Mouse (Mus musculus) limb, embryonic 13.5 days (tissue): Measurements from ENCODE around the gene 1700012A03Rik. TPM values are rescaled to one million over a fixed set of nuclear protein-coding genes. Genes with fewer than 3 reads are reported as not detected.
A peak's percentile ranks its signal among the peaks of the same experiment; 100 is the strongest.

Experiments used
- ATAC-seq: fragments of 200-750 bp; cut with Nextera tagmentation; 2 replicates; pipeline ENCODE4 v1.8.0; 2017; ENCODE audit warnings: low read depth, moderate number of reproducible peaks, moderate TSS enrichment; ENCODE audit not compliant: low FRiP score
- H3K27ac ChIP-seq: fragments of 300-500 bp; sonication (generic); 2 replicates; pipeline ENCODE4 v1.5.1; 2015; ENCODE audit warnings: inconsistent platforms, mild to moderate bottlenecking, moderate library complexity
- H3K27me3 ChIP-seq: fragments of 300-500 bp; sonication (generic); 2 replicates; pipeline ENCODE4 v1.6.1; 2015; ENCODE audit warnings: mild to moderate bottlenecking, inconsistent platforms
- H3K36me3 ChIP-seq: fragments of 300-500 bp; sonication (generic); 2 replicates; pipeline ENCODE4 v1.6.1; 2015; ENCODE audit warnings: inconsistent platforms, mild to moderate bottlenecking, moderate library complexity
- H3K4me1 ChIP-seq: fragments of 300-500 bp; sonication (generic); 2 replicates; pipeline ENCODE4 v1.6.1; 2015; ENCODE audit warnings: inconsistent platforms
- H3K4me2 ChIP-seq: fragments of 300-500 bp; sonication (generic); replicated peaks from 2 replicates; pipeline ENCODE4 v1.6.1; 2015; ENCODE audit warnings: inconsistent platforms, mild to moderate bottlenecking, moderate library complexity
- H3K4me3 ChIP-seq: fragments of 300-500 bp; sonication (generic); 2 replicates; pipeline ENCODE4 v1.5.1; 2015; ENCODE audit warnings: moderate library complexity, mild to moderate bottlenecking, inconsistent platforms
- H3K9ac ChIP-seq: fragments of 300-500 bp; sonication (generic); 2 replicates; pipeline ENCODE4 v1.6.1; 2015; ENCODE audit warnings: mild to moderate bottlenecking, inconsistent platforms
- H3K9me3 ChIP-seq: fragments of 300-500 bp; sonication (generic); 2 replicates; pipeline ENCODE4 v1.6.1; 2016; ENCODE audit warnings: inconsistent platforms
- WGBS: fragments of 180-500 bp; shearing (Covaris S2); methylation state at CpG from one replicate; pipeline ENCODE4 v1.1.7; 2015; 5-methylcytosine and 5-hydroxymethylcytosine counted together
- polyA plus RNA-seq: library from polyadenylated mRNA; unstranded; fragments of >200 nt; fragmentation: Nextera tagmentation; extraction: Ambion mirVana; gene quantifications from 2 replicates; pipeline ENCODE4 v1.2.1, GENCODE M21; 2015

The 1700012A03Rik gene
- polyA plus RNA-seq: not detected in 2 replicates

GRCm38 (mm10) chr6:32049951-32050345 is at the start of gene 1700012A03Rik:
TSS of gene 1700012A03Rik (plus strand) at chr6:32050246.
- no peak for ATAC-seq
- 63% methylated on average over 3 of the region's 3 CpGs for WGBS

GRCm38 (mm10) chr6:32004228-32004627 is 45.8 kb upstream of the 1700012A03Rik start:
- Histone ChIP-seq H3K9me3 (no peaks in the 10 kb centered on the region), H3K9ac (no peak overlapping the region), H3K4me2 (no peak overlapping the region), H3K4me3 (no peak overlapping the region), H3K4me1 (no peaks in the 10 kb centered on the region), H3K27ac (no peak overlapping the region), H3K36me3 (no peaks in the 10 kb centered on the region), H3K27me3 (no peaks in the 10 kb centered on the region)
- WGBS: 79% methylated on average over 10 of the region's 10 CpGs
- no peak for ATAC-seq

More at GRCm38 (mm10) chr6:32049951-32050345, at the start of gene 1700012A03Rik:
- Histone ChIP-seq H3K27me3 (no peaks in the 10 kb centered on the region), H3K9me3 (no peaks in the 10 kb centered on the region), H3K9ac (no peak within 1 kb of the TSS), H3K4me3 (no peak within 1 kb of the TSS), H3K27ac (no peak within 1 kb of the TSS), H3K4me2 (no peak within 1 kb of the TSS), H3K4me1 (peaks cover 14% of the 10 kb centered on the region; the same call in 1 of the 2 replicates), H3K36me3 (no peaks in the 10 kb centered on the region)

GRCm38 (mm10) chr6:32005914-32006313 is 44.1 kb upstream of the 1700012A03Rik start:
- Histone ChIP-seq H3K36me3 (no peaks in the 10 kb centered on the region), H3K27ac (no peak overlapping the region), H3K4me1 (no peaks in the 10 kb centered on the region), H3K9ac (no peak overlapping the region), H3K4me2 (no peak overlapping the region), H3K27me3 (no peaks in the 10 kb centered on the region), H3K9me3 (no peaks in the 10 kb centered on the region), H3K4me3 (no peak overlapping the region)
- WGBS: 75% methylated on average over 2 of the region's 2 CpGs
- no peak for ATAC-seq

GRCm38 (mm10) chr6:32006382-32006781 is 43.7 kb upstream of the 1700012A03Rik start:
- no peak overlapping the region for H3K27ac ChIP-seq
- no peaks in the 10 kb centered on the region for H3K9me3 ChIP-seq
- WGBS: 78% methylated on average over 6 of the region's 6 CpGs
- H3K36me3 ChIP-seq: no peaks in the 10 kb centered on the region
- ATAC-seq: no peak
- no peaks in the 10 kb centered on the region for H3K4me1 ChIP-seq
- H3K4me3 ChIP-seq: no peak overlapping the region
- no peak overlapping the region for H3K9ac ChIP-seq
- H3K27me3 ChIP-seq: no peaks in the 10 kb centered on the region
- H3K4me2 ChIP-seq: no peak overlapping the region

DNA sequence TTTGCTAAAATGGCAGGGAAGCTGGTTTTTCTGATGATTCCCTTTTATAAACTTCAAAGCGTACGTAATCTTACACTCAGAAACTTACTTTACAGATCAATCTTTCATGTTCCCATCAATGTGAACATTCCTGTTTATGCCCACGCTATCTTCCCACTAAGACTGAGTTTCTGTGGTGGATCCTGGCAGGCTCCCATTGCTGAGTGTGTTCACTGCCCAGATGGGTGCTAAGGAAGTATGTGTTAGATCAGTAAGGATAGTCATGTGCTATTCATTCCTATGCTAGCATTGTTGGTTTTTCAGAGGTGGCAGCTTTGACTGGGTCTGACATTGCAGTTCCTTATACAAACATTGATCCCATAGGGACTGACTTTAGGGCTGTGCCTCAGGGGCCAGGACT is 42.7 kb upstream of the 1700012A03Rik start:
- no peak overlapping the region for H3K27ac ChIP-seq
- H3K4me3 ChIP-seq: no peak overlapping the region
- no peak overlapping the region for H3K4me2 ChIP-seq
- H3K36me3 ChIP-seq: no peaks in the 10 kb centered on the region
- H3K27me3 ChIP-seq: no peaks in the 10 kb centered on the region
- no peaks in the 10 kb centered on the region for H3K9me3 ChIP-seq
- ATAC-seq: no peak
- WGBS: 93% methylated on average over 3 of the region's 3 CpGs
- no peak overlapping the region for H3K9ac ChIP-seq
- H3K4me1 ChIP-seq: no peaks in the 10 kb centered on the region

DNA sequence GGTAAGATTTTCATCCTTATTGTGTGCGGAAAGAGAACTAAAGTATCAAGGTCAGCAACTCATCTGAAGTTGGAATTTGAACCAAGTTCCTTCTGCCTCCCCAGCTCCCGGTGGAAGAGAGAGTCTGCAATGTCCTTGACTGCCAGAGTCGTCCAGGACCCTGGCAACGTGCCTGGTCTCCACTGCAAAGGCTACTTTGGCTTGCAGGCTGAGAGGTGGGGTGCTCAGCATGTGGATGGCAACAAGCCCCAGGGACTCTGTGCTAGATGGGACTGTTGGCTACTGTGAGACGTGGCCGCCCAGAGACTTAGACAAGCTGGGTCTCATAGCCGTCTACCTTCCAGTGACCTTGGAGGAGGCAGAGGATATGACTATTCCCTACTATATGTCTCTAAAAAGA is 33.2 kb upstream of the 1700012A03Rik start:
- H3K27ac ChIP-seq: no peak overlapping the region
- H3K4me3 ChIP-seq: no peak overlapping the region
- H3K9ac ChIP-seq: no peak overlapping the region
- no peak overlapping the region for H3K4me2 ChIP-seq
- ATAC-seq: no peak
- H3K9me3 ChIP-seq: no peaks in the 10 kb centered on the region
- WGBS: 82% methylated on average over 7 of the region's 7 CpGs
- no peaks in the 10 kb centered on the region for H3K36me3 ChIP-seq
- H3K27me3 ChIP-seq: no peaks in the 10 kb centered on the region
- H3K4me1 ChIP-seq: peaks cover 12% of the 10 kb centered on the region

DNA sequence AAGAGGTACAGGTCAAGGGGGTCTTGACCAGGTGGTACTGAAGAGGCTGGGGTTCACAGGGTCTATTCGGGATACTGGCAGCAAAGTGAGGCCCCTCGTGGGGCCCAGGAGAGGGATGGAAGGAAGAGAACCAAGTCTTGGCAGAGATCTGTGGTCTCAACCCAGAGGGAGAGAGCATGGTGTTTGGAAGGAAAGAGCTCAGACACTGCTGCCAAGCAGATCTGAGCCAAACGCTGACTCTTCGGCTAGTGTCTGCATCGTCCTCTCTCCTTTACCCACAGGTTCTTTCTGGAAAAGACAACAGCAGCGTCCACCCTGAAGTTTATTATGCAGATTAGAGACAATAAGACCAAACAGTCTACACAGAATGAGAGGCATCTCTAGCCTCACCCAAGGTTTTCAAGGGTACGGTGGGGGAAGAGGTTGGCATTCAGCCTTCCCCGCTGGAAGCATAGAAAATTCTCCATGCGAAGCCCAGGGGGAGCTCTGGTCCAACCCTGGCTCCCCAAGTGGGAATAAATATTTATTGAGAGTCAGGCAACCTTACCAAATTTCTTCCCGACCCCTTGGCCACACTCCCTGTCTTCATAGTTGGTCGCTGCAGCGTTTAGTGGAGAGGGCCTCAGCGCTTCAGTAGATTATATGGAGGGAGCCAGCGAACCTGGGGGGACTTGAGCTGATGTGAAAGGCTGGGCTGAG is 32.5 kb upstream of the 1700012A03Rik start:
- 73% methylated on average over 14 of the region's 14 CpGs for WGBS
- Histone ChIP-seq H3K27me3 (0 out of 2 replicates have a peak, but pooled peaks cover 3% of the 10 kb centered on the region), H3K9me3 (no peaks in the 10 kb centered on the region), H3K9ac (no peak overlapping the region), H3K4me2 (no peak overlapping the region), H3K4me3 (no peak overlapping the region), H3K27ac (no peak overlapping the region), H3K36me3 (no peaks in the 10 kb centered on the region), H3K4me1 (peaks cover 12% of the 10 kb centered on the region)
- ATAC-seq: peak; percentile 76; the same call in 1 of the 2 replicates

DNA sequence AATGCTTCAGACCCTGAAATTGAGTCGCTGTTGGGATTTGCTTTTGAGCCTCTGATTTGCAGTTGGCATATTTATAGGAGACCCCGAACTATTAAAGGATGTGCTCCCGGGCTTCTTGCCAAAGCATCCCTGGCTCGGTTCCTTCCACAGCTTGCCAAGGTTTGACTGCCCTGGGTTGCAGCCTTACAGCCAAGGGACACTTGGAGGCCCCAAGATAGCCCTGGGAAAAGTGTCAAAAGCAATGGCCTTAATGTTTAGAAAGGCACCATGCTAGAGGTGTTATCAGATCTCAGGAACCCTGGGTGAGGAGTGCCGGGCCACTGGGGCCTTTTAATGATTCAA is 32.0 kb upstream of the 1700012A03Rik start:
- 0 out of 2 replicates have a peak, but pooled peaks cover 5% of the 10 kb centered on the region for H3K27me3 ChIP-seq
- H3K9ac ChIP-seq: no peak overlapping the region
- H3K9me3 ChIP-seq: no peaks in the 10 kb centered on the region
- 47% methylated on average over 5 of the region's 5 CpGs for WGBS
- H3K27ac ChIP-seq: no peak overlapping the region
- 0 out of 2 replicates have a peak, but pooled peaks have one; percentile 54 for ATAC-seq
- no peak overlapping the region for H3K4me2 ChIP-seq
- H3K4me3 ChIP-seq: no peak overlapping the region
- H3K36me3 ChIP-seq: no peaks in the 10 kb centered on the region
- peaks cover 15% of the 10 kb centered on the region for H3K4me1 ChIP-seq

DNA sequence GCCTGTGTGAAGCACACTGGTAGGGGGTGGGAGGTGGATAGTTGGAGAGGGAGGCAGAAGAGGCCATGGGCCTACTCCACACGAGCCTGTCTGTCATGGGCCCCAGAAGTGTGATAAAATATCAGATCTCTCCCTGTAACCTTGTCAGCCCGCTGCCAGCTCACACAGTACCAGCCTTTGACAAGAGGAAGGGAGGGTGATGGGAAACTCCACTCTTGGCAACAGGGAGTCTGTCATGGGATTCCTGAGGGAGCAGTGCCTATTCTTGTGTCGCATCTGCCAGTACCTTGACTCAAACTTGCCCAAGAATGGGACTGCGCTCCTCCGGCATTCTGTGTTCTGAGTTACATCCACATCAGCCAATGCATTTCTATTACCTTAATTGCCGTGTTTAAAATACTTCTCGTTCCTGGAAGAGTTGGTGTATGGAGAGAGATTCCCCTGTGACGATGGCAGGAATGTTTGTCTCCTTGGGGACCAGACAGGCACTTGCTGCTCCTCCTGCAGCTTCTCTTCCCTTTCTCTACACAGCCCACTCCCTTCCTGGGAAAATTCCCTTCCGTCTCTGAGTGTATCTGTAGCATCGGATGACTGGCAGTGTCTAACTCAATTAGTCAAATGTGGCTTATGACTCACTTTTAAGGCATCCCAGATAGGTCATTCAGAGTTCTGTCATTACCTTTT is 28.1 kb upstream of the 1700012A03Rik start:
- H3K27ac ChIP-seq: no peak overlapping the region
- WGBS: 84% methylated on average over 10 of the region's 10 CpGs
- no peak for ATAC-seq

DNA sequence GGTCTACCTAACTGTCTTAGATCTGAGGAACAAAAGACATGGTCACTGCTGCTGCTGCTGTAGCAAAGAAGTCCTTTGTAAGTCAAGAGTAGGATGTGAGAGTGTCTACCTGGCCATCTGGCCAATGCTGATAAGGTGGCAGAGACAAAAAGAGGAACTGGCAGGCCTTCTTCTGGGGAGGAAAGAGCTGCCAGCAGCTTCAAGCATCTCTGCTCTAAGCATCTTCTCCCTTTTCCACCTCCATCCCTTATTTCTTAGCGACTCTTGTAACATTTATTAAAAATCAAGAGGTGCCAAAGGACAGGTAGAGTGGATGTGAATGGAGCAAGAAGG is 27.5 kb upstream of the 1700012A03Rik start:
- Histone ChIP-seq H3K4me3 (no peak overlapping the region), H3K4me1 (peaks cover 16% of the 10 kb centered on the region), H3K9ac (no peak overlapping the region), H3K27ac (no peak overlapping the region), H3K4me2 (no peak overlapping the region), H3K36me3 (no peaks in the 10 kb centered on the region), H3K27me3 (0 out of 2 replicates have a peak, but pooled peaks cover 8% of the 10 kb centered on the region), H3K9me3 (no peaks in the 10 kb centered on the region)
- 97% methylated on average over 1 of the region's 1 CpGs for WGBS
- ATAC-seq: no peak

More for the DNA sequence above, 28.1 kb upstream of the 1700012A03Rik start:
- no peak overlapping the region for H3K4me2 ChIP-seq
- no peak overlapping the region for H3K4me3 ChIP-seq
- peaks cover 18% of the 10 kb centered on the region for H3K4me1 ChIP-seq
- no peaks in the 10 kb centered on the region for H3K9me3 ChIP-seq
- no peak overlapping the region for H3K9ac ChIP-seq
- H3K27me3 ChIP-seq: 0 out of 2 replicates have a peak, but pooled peaks cover 5% of the 10 kb centered on the region
- H3K36me3 ChIP-seq: no peaks in the 10 kb centered on the region

GRCm38 (mm10) chr6:32028228-32029009 is 21.6 kb upstream of the 1700012A03Rik start:
- Histone ChIP-seq H3K4me2 (no peak overlapping the region), H3K27ac (no peak overlapping the region), H3K27me3 (0 out of 2 replicates have a peak, but pooled peaks cover 3% of the 10 kb centered on the region), H3K9ac (no peak overlapping the region), H3K36me3 (no peaks in the 10 kb centered on the region), H3K4me1 (0 out of 2 replicates have a peak, but pooled peaks cover 2% of the 10 kb centered on the region), H3K9me3 (no peaks in the 10 kb centered on the region), H3K4me3 (no peak overlapping the region)
- ATAC-seq: no peak
- 86% methylated on average over 3 of the region's 3 CpGs for WGBS

- Histone ChIP-seq H3K9me3 (no peaks in the 10 kb centered on the region), H3K4me1 (no peaks in the 10 kb centered on the region), H3K4me3 (no peak overlapping the region), H3K9ac (no peak overlapping the region), H3K36me3 (no peaks in the 10 kb centered on the region), H3K27me3 (no peaks in the 10 kb centered on the region), H3K4me2 (no peak overlapping the region), H3K27ac (no peak overlapping the region)
- WGBS: 73% methylated on average over 2 of the region's 2 CpGs
- no peak for ATAC-seq
These were observed 15.8 kb upstream of the 1700012A03Rik start for GRCm38 (mm10) chr6:32034226-32034625.
